Mouse (Mus musculus) heart, adult 8-10 months (tissue): ENCODE results near the gene Lrrc66. TPM values are rescaled to one million over a fixed set of nuclear protein-coding genes. Genes with fewer than 3 reads are reported as not detected.

Experiments
- DNase-seq: peaks from one replicate; pipeline ENCODE4 v3.0.0; 2022; ENCODE audit warnings: low spot score
- total RNA-seq, 4 experiments: library from RNA; stranded (reverse); gene quantifications; 2 replicates each; pipeline ENCODE4 v1.2.4; 2022

Gene Lrrc66
- total RNA-seq, 4 experiments from 2014 or later: 0.12 TPM; not detected in 3

GRCm38 (mm10) chr5:73558756-73559155 is 73.6 kb downstream of the Lrrc66 start:
- DNase-seq: no peak

- no peak for DNase-seq
Measured at GRCm38 (mm10) chr5:73556733-73557425, 75.4 kb downstream of the Lrrc66 start.

Other genes starting within 250 kb of the Lrrc66 start
- not detected for gene Cwh43, start 226.5 kb downstream of the Lrrc66 start, total RNA-seq
- gene Dcun1d4, start 151.5 kb downstream of the Lrrc66 start, total RNA-seq: 10 to 100 TPM; 14.0 to 18.6 (median 17.7) TPM
- gene Sgcb, start 15.3 kb upstream of the Lrrc66 start, total RNA-seq: 100 to 1,000 TPM; 113 to 128 (median 122) TPM
- gene Spata18, start 18.9 kb upstream of the Lrrc66 start, total RNA-seq: under 1 TPM; 0.22 to 0.37 (median 0.33) TPM